Mouse (Mus musculus): ENCODE measurements at regions not wholly inside any gene's neighbourhood (a gene's known extent, or its start where the extent isn't known, plus 50 kb on each side); places are given as distances from the start of the nearest gene placed in this dataset.

- Histone ChIP-seq H3K4me1 (replicated peaks; ENCODE audit: control insufficient read depth, insufficient read depth, low read length) (no peaks in the 10 kb centered on the region), H3K36me3 (ENCODE audit: control insufficient read depth, insufficient read depth) (no peaks in the 10 kb centered on the region), H3K27me3 (replicated peaks; ENCODE audit: control insufficient read depth, insufficient read depth, low read length) (no peaks in the 10 kb centered on the region), H3K9me3 (ENCODE audit: control insufficient read depth) (no peaks in the 10 kb centered on the region), H3K4me2 (replicated peaks; ENCODE audit: low read depth) (no peak overlapping the region), H3K9ac (ENCODE audit: low read depth, low read length) (no peak overlapping the region), H3K4me3 (ENCODE audit: low read depth, low read length) (no peak overlapping the region), H3K27ac (ENCODE audit: low read depth, low read length) (no peak overlapping the region; the same call in 1 of the 2 replicates)
- ATAC-seq = no peak
- WGBS = 29% methylated on average over 3 of the region's 3 CpGs
- peak; percentile 69 for TF ChIP-seq CTCF (IDR thresholded peaks at IDR 0.05; ENCODE audit: low read depth)
Observed at GRCm38 (mm10) chr6:101616776-101617175, 239.1 kb upstream of the Pdzrn3 start.

- H3K4me3 ChIP-seq (ENCODE audit: low read depth, low read length) = no peak overlapping the region
- no peak overlapping the region for H3K27ac ChIP-seq (ENCODE audit: low read depth, low read length)
- no peak overlapping the region for H3K9ac ChIP-seq (ENCODE audit: low read depth, low read length)
- ATAC-seq = no peak
- H3K36me3 ChIP-seq (ENCODE audit: control insufficient read depth, insufficient read depth) = no peaks in the 10 kb centered on the region
- H3K9me3 ChIP-seq (ENCODE audit: control insufficient read depth) = no peaks in the 10 kb centered on the region
- TF ChIP-seq CTCF (IDR thresholded peaks at IDR 0.05; ENCODE audit: low read depth) = no peak
- H3K4me1 ChIP-seq (replicated peaks; ENCODE audit: control insufficient read depth, insufficient read depth, low read length) = no peaks in the 10 kb centered on the region
- 93% methylated on average over 4 of the region's 4 CpGs for WGBS
- no peaks in the 10 kb centered on the region for H3K27me3 ChIP-seq (replicated peaks; ENCODE audit: control insufficient read depth, insufficient read depth, low read length)
- no peak overlapping the region for H3K4me2 ChIP-seq (replicated peaks; ENCODE audit: low read depth)
Observed at GRCm38 (mm10) chr6:101609015-101609414, 231.3 kb upstream of the Pdzrn3 start.

- H3K4me2 ChIP-seq (replicated peaks; ENCODE audit: low read depth) = no peak overlapping the region
- no peak for ATAC-seq
- no peak overlapping the region for H3K9ac ChIP-seq (ENCODE audit: low read depth, low read length)
- H3K4me1 ChIP-seq (replicated peaks; ENCODE audit: control insufficient read depth, insufficient read depth, low read length) = no peaks in the 10 kb centered on the region
- TF ChIP-seq CTCF (IDR thresholded peaks at IDR 0.05; ENCODE audit: low read depth) = no peak
- no peak overlapping the region for H3K27ac ChIP-seq (ENCODE audit: low read depth, low read length)
- no peak overlapping the region for H3K4me3 ChIP-seq (ENCODE audit: low read depth, low read length)
- H3K36me3 ChIP-seq (ENCODE audit: control insufficient read depth, insufficient read depth) = no peaks in the 10 kb centered on the region
- H3K27me3 ChIP-seq (replicated peaks; ENCODE audit: control insufficient read depth, insufficient read depth, low read length) = no peaks in the 10 kb centered on the region
- no peaks in the 10 kb centered on the region for H3K9me3 ChIP-seq (ENCODE audit: control insufficient read depth)
- 51% methylated on average over 6 of the region's 6 CpGs for whole genome bisulfite sequencing
Observed at GRCm38 (mm10) chr6:101603083-101603482, 225.4 kb upstream of the Pdzrn3 start.

GRCm38 (mm10) chr6:101596995-101597394 lies 219.3 kb upstream of the Pdzrn3 start:
- Histone ChIP-seq H3K4me1 (replicated peaks; ENCODE audit: control insufficient read depth, insufficient read depth, low read length) (no peaks in the 10 kb centered on the region), H3K4me2 (replicated peaks; ENCODE audit: low read depth) (no peak overlapping the region), H3K27me3 (replicated peaks; ENCODE audit: control insufficient read depth, insufficient read depth, low read length) (no peaks in the 10 kb centered on the region), H3K36me3 (ENCODE audit: control insufficient read depth, insufficient read depth) (no peaks in the 10 kb centered on the region), H3K9ac (ENCODE audit: low read depth, low read length) (no peak overlapping the region), H3K4me3 (ENCODE audit: low read depth, low read length) (no peak overlapping the region), H3K9me3 (ENCODE audit: control insufficient read depth) (no peaks in the 10 kb centered on the region), H3K27ac (ENCODE audit: low read depth, low read length) (no peak overlapping the region)
- no peak for ATAC-seq
- WGBS = 72% methylated on average over 2 of the region's 2 CpGs
- no peak for TF ChIP-seq CTCF (IDR thresholded peaks at IDR 0.05; ENCODE audit: low read depth)

- ATAC-seq = no peak
Observed at GRCm38 (mm10) chr6:101593782-101594641, 216.3 kb upstream of the Pdzrn3 start.

GRCm38 (mm10) chr6:101585871-101586270 lies 208.2 kb upstream of the Pdzrn3 start:
- Histone ChIP-seq H3K27ac (ENCODE audit: low read depth, low read length) (no peak overlapping the region), H3K9me3 (ENCODE audit: control insufficient read depth) (no peaks in the 10 kb centered on the region), H3K9ac (ENCODE audit: low read depth, low read length) (no peak overlapping the region), H3K27me3 (replicated peaks; ENCODE audit: control insufficient read depth, insufficient read depth, low read length) (no peaks in the 10 kb centered on the region), H3K4me3 (ENCODE audit: low read depth, low read length) (no peak overlapping the region), H3K36me3 (ENCODE audit: control insufficient read depth, insufficient read depth) (no peaks in the 10 kb centered on the region), H3K4me2 (replicated peaks; ENCODE audit: low read depth) (no peak overlapping the region), H3K4me1 (replicated peaks; ENCODE audit: control insufficient read depth, insufficient read depth, low read length) (no peaks in the 10 kb centered on the region)
- TF ChIP-seq CTCF (IDR thresholded peaks at IDR 0.05; ENCODE audit: low read depth) = no peak
- 80% methylated on average over 16 of the region's 16 CpGs for WGBS
- no peak for ATAC-seq

More at GRCm38 (mm10) chr6:101593782-101594641, 216.3 kb upstream of the Pdzrn3 start:
- no peak for TF ChIP-seq CTCF (IDR thresholded peaks at IDR 0.05; ENCODE audit: low read depth)
- Histone ChIP-seq H3K4me2 (replicated peaks; ENCODE audit: low read depth) (no peak overlapping the region), H3K9me3 (ENCODE audit: control insufficient read depth) (no peaks in the 10 kb centered on the region), H3K36me3 (ENCODE audit: control insufficient read depth, insufficient read depth) (no peaks in the 10 kb centered on the region), H3K27me3 (replicated peaks; ENCODE audit: control insufficient read depth, insufficient read depth, low read length) (no peaks in the 10 kb centered on the region), H3K9ac (ENCODE audit: low read depth, low read length) (no peak overlapping the region), H3K4me1 (replicated peaks; ENCODE audit: control insufficient read depth, insufficient read depth, low read length) (no peaks in the 10 kb centered on the region), H3K4me3 (ENCODE audit: low read depth, low read length) (no peak overlapping the region), H3K27ac (ENCODE audit: low read depth, low read length) (no peak overlapping the region)
- 52% methylated on average over 12 of the region's 12 CpGs for WGBS

Measured in intestine, postnatal 0 days (tissue).